Mouse (Mus musculus) layer of hippocampus, adult 11-12 months (tissue): ENCODE results near the gene Abraxas2.

ENCODE experiments used
- DNase-seq: peaks from one replicate; pipeline ENCODE4 v3.0.0; 2022; ENCODE audit warnings: low spot score

The Abraxas2 gene

GRCm38 (mm10) chr7:132859042-132859958 lies at the start of gene Abraxas2:
Abraxas2 (plus strand) TSS chr7:132859225.
- DNase-seq, result peak; percentile 88

- no peak for DNase-seq
These were observed 49.3 kb upstream of the Abraxas2 start for GRCm38 (mm10) chr7:132809721-132810120.

- DNase-seq, result peak; percentile 78
These were observed 48.7 kb upstream of the Abraxas2 start for GRCm38 (mm10) chr7:132810368-132810767.

DNA sequence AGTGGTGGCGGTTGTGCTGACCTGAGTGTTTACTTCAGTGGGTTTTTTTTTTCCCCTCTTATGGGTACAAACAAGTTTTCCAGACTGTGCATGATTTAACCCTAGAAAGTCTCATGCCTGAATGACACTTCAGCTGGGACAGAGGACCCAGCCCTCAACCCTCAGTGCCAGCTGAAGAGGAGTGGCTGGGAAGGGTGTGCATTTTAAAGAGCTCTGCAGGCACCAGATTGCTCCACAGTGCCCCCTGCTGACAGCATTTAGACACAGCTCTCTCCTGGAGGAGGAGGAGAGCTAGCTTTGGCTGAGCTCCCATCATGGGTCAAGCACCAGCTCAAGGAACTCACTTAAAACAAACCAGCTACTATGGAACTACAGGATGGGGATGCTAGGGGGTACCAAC lies 48.1 kb upstream of the Abraxas2 start:
- peak; percentile 91 for DNase-seq

DNA sequence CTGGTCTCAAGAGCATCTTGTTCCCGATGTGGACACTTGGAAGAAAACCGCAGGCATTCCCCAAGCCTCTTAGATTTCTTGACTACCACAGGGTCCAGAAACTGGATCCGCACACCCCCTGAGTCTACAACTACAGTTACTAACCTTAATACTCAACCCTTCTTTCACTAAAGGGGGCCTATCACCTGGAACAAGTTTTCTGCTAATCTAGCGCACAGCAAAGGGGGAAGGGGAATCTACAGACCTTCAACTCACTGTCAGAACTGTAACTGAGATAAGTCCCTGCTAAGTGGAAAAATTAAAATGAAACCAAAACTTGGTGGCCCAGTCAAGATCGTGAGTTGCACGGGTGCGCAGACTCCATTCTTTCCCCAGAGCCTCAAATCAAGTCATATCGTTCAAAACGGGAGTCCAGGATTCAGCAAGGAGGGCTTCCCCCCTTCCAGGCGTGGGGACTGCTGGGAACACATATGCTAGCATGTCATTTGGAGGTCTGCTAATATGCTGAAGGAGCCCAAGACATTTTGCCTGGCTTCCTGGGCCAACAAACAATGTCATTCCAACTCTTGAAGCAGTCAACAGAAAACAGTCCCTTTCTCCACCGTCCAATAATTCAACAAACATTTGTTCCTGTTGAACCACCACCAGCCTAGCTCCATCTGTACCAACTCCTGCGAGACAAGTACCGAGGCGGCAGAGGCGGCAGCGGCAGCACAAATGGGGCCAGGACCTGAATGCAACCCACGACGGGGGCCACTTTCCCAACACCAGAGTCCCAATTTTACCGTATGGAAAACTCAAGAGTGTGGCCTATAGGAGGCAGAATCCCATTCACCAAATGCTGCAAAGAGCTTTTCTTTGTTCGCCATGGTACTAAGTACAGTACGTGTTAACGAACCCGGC lies 47.1 kb upstream of the Abraxas2 start:
- DNase-seq, result no peak

DNA sequence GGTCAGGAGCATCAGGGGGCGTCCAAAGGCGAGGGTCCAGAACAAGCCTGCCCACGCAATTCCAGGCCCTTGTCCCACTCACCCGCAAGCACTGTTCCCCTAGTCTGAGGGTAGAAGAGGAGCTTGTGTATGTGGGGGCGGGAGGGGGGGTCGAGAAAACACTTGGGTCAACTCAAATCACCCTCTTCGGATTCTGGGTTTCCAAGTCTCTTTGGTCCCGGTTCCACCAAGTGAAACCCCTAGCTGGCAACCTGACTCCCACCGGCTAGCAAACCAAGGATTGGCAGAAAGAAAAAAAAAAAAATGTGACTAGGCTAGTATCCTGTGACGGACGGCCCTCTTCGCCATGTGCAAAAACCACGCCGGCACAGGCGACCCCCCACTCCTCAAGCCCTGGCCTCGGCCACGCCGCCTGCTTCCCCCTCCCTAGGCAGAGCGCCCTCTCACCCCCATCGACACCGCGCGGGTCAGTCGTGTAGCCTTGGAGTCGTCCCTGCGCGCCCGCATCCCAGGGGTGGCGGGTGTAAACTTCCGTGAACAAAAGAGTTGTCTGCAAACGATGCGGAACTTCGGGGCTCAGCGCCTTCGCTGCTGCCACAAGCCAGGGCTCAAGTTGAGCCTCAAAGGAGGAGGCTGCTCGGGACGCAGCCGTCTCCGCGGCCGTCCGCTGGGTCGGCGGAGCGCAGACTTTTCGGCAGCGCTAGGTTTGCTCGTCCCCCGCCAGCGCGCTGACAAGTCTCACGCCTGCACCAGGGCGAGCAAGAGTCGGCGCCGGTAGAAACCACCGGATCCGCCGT lies 46.2 kb upstream of the Abraxas2 start:
- no peak for DNase-seq

- DNase-seq, result no peak
These were observed 45.5 kb upstream of the Abraxas2 start, which contains the start of gene Fam53b for GRCm38 (mm10) chr7:132813416-132814088. Fam53b (minus strand) TSS chr7:132813886.

GRCm38 (mm10) chr7:132814089-132814450 lies 45.0 kb upstream of the Abraxas2 start:
- DNase-seq, result no peak

DNA sequence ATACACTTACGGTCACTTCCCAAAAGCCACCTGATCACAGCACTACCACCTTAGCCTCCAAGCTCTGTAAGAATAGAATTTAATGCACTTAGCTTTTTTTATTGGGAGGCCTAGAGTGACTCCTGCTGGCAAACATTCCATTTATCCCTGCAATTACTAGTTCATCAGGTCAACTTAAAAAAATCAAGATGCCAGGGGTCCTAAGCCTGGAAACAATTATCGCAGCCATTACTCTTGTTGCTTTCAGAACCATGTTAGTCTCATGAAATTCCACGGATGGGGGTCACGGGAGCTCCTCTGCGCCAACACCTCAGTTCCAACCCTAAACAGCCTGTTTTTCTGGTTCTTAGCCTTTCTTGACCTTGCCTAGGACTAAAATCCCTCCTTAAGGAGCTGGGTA lies 43.9 kb upstream of the Abraxas2 start:
- no peak for DNase-seq

DNA sequence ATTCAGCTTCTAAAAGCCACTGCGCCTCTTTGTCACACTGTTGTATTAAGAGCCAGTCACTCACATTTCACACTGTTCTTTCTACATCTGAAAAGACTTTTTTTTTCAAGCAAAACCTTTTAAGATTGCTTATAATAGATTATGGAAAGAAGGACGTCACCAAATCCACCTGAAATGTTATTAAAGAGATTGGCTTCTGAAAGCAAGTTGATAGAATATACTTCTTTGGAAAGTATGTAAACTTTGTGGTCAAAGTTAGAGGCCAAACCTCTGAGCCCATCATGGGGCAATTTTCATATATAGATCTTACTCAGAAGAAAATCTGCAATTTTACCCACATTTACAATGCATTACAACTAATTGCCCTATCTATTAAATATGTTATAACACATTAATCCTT lies 42.5 kb upstream of the Abraxas2 start:
- DNase-seq, result no peak

DNA sequence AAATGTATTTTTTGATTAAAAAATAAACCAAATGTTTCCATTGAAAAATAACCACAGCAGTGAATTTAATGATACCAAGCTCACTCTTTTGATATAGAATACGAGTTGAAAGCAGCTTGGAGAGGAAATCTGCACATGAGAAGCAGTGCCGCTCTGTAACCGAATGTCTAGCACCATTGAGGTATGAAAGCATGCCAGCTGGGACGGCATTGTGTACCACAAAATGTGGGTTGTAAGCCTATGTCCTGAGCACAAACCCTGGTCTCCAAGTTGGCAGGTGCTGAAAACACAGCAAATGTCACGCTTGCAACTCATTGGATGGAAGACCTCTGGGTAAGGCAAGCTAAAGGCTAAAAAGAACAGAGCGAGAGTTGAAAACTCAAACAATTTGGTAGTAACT lies 42.0 kb upstream of the Abraxas2 start:
- no peak for DNase-seq

DNA sequence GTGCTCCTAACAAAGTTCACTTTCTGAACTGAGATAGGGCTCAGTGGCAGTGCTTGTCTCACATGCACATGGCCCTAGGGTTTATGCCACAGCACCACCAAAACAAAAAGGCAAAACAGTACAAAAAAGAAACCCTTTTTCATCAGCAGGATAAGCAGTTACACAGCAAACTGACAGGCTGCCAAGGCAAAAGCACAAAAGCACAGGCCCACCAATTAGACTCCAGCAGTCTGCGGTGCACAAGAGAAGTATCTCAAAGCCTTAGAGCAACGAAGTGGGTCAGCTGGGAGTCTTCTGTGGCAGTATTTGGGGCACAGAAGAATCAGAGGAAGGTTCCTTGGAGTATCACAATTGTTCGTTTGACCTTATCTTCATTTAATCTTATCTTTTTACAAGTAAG lies 38.3 kb upstream of the Abraxas2 start:
- DNase-seq, result no peak

GRCm38 (mm10) chr7:132823832-132824231 lies 35.2 kb upstream of the Abraxas2 start:
- no peak for DNase-seq

- DNase-seq, result no peak
These were observed 34.5 kb upstream of the Abraxas2 start for GRCm38 (mm10) chr7:132824346-132825022.

- DNase-seq, result no peak
These were observed 28.1 kb upstream of the Abraxas2 start for GRCm38 (mm10) chr7:132830955-132831354.

DNA sequence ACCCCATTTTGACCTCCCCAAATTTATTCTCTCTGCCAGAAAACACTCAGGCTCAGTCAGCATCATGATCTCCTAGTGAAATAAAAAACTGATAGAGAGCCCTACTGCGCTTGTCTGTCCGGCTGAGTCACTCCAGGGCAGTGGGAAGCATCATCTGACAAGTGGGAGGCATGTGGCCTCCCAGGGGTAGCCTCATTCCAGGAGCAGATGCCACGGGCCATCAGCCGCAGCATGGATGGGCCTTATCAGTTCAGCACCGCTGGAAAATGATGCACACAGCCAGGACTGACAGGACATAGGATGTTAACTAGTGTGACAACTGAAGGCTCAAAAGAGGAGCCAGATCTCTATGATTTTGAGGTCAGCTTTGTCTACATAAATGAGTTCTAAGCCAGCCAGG lies 17.7 kb upstream of the Abraxas2 start:
- no peak for DNase-seq

- DNase-seq, result no peak
These were observed 16.6 kb upstream of the Abraxas2 start for GRCm38 (mm10) chr7:132842455-132842854.

GRCm38 (mm10) chr7:132843152-132843551 lies 15.9 kb upstream of the Abraxas2 start:
- no peak for DNase-seq

GRCm38 (mm10) chr7:132852173-132852844 lies 6.7 kb upstream of the Abraxas2 start, which contains the start of gene Eef1akmt2:
Eef1akmt2 (minus strand) TSS chr7:132852673.
- DNase-seq, result peak; percentile 83

DNA sequence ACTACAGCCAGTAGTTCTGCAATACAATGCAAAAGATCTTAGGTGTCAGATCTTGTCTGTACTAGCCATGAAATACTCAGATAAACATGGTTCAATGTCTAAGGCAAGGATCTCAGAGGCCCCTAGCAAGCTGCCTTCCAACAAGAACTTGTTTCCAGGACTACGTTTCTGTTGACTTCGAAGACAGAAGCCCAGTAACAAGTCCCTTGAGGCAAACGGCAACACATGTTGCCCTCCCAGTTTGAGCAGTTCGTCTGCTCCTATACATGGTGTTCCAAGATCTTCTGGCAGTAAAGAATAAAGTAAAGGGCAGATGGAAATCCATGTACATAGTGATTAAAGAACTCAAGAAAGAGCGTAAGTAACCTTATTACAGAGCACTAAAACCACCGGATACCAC lies 5.7 kb upstream of the Abraxas2 start:
- no peak for DNase-seq
